Mouse (Mus musculus): ENCODE data around the gene Peli2.

DNA sequence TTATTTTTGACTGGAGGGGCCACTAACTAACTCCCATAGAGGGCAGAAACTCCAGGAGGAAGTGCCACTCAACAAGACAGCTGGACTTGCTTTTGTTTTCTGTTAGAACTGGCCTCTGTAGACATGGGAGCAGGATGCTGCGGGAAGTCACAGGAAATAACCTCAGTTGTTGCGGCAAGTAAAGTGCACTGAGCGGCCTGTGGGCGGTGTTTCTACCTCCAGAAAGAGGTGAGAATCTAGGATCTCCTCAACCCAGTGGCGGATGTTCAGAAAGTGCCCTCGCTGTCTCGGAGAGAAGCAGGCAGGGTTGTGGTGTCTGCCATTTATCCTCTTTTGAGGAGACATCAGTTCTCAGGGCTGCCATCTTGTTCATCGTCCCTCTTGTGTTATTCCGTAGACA, 183.2 kb downstream of the Peli2 start:
- TF ChIP-seq CTCF (IDR thresholded peaks at IDR 0.05; ENCODE audit: borderline replicate concordance, insufficient read depth, low read length) (no peak), POLR2A (IDR thresholded peaks at IDR 0.05; ENCODE audit: low read depth, low read length) (no peak)
